Mouse (Mus musculus): ENCODE measurements around the gene Sh3gl2.

The Sh3gl2 gene

DNA sequence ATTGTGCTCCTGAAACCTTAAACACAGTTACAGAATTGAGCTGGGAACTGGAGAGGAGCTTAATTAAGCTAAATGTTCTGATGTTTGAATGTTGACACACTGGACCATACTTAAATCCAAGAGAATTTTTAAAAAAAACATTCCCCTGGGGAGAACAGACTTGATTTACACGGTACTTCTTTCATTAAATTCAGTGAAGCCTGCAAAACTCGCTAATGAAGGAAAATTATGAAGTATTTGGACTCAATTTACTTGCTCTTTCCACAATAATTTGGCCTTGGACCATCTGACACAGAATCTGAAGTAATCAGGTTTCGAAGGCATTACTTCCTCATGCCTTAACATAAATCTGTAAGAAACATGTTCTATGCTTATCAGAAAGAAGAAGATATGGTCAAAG lies 408.4 kb downstream of the Sh3gl2 start:
- DNase-seq (ENCODE audit: low read depth, low spot score) = no peak

DNA sequence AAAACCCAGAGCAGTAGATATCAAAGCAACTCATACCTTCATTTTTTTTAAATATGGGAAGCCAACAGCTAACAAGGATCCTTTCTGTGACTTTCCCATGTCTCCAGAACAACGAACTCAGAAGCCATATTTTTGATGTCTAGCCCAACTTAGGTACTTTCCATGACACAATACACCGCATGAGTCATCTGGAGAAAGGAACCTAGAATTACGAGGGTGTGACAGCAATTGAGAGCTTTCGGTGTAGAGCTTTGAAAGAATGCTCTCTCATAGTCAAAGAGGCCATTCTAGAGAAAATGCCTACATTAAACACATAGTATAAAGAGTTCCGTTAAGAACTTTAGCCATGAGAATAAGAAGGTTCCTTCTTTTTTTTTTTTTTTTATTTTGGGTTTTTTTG lies 413.8 kb downstream of the Sh3gl2 start:
- no peak for DNase-seq (ENCODE audit: low read depth, low spot score)

DNA sequence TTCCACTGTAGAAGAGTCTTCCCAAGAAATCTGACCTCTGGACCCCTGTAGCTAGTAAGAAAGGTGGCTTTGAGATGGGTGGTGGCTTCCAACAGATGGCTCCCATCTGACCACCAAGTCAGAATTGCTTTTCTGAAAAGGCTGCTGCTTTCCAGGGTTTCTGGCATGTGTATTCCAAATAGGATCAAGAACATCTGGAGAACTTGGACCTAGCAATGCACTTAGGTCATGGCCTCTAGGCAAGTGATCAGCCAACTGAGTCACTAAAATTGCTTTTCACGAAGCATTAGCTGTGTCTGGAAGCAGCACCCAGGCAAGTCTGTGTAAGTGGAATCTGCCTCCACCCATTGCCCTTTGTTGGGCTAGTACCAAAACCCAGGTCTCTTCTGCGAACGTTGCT lies 414.3 kb downstream of the Sh3gl2 start:
- no peak for DNase-seq (ENCODE audit: low read depth, low spot score)

DNA sequence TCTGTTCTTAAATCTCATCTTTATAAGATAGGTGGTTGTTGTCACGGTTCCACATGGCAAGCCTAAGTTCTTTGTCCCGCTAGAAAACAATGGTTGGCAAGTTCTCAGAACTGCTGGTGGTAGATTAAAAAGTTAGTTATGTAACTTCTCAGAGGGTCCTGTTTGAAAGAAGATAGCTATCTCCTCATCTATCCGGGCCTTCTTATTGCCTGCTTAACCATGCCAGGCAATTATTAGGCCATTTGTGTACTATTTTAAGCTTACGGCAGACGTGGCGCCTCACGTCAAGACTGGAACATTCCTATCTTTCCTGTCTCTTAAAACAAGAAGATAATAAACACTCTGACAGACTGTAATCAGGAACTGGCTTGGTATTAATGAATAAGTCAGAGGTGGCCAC lies 424.5 kb downstream of the Sh3gl2 start:
- no peak for DNase-seq (ENCODE audit: low read depth, low spot score)

DNA sequence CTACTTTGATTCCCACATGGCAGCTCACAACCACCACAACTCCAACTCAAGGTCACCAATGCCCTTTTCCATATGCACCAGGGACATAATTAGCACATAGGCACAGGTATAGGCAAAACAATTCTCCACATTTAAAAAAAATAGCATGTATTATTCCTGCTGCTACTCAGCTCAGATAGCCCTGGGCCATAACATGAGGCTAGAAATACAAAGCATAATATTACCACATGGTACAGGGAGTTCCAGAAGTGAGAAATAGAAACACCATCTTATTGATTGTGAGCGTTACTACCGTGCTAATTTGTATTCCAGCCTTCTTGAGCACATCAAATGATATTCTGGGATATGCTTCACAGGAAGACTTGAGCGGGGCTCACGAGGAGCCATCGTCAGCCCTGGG lies 464.3 kb downstream of the Sh3gl2 start:
- DNase-seq (ENCODE audit: low read depth, low spot score) = no peak

DNA sequence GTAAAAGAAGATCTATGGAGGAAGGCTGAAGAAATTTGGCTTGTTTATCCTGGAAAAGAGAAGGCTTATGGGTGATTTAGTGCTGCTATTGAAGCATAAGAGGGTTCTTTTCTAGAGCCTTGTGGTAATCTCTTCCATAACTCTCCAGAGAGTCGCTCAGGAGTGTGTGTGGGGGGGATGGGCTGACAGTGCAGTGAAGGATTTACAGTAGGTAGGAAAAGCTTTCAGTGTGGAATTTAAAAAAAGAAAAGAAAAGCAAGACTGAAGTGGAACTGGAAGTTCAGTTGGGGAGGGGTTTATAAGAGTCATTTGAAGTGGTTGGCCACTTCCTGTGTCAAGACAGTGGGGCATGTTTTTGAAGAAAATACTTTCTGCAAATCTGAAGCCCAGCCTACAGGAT lies 464.8 kb downstream of the Sh3gl2 start:
- DNase-seq (ENCODE audit: low read depth, low spot score) = no peak

DNA sequence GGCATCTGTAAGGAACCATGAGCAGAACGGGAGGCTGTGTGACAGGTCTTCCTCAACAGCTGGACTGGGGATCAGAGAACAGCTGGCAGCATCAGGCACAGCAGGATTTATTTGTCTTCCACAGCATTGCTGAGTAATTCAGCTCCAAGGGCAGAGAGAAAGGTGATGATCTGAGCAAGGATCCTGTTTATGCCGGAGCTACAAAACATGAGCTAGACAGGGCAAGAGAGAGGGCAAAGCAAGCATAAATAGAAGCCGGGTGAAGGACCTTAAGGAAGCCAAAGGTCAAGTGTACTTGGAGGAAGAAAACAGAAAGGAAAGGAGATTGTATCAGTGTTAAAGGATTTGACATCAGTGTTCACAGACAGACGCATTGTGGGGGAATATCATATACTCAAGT lies 467.4 kb downstream of the Sh3gl2 start:
- no peak for DNase-seq (ENCODE audit: low read depth, low spot score)

DNA sequence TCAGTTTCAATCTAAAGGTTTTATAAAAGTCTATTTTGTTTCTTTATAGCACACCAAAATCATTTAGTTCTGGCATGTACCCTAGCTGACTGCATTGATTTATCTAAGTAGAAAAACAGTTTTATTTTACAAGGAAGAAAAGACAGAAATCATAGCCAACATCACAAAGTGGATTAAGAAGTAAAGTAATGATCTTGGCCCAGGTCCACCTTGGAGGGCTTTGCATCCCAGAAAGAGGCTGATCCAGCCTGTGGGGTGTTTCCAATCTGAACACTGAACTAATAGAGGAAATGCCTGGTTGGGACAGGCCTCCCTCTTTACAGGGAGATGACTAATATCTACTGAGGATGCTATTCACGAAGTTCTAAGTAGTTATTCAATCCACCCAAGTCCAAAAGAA lies 472.7 kb downstream of the Sh3gl2 start:
- no peak for DNase-seq (ENCODE audit: low read depth, low spot score)

DNA sequence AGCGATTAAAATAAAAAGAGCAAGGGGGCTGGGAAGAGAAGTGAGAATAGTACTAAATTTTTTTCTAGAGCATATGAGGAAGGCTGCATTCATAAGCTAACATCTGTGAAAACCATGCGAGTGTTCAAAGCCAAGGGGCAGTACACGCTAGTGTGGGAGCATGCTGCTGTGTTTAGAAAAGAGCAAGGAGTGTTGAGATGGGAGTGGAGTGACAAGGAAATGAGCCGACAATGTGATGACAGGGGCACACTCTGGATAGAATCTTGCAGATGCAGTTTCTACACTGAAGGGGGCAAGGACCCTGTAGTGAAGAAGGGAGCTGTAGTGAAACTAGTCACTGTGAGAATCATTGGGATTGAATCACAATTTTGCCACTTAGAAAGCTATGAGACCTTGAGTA lies 481.2 kb downstream of the Sh3gl2 start:
- no peak for DNase-seq (ENCODE audit: low read depth, low spot score)
